Mouse (Mus musculus): ENCODE measurements around the gene Klrb1b.
"Not testable (repeated sequence)": the region's sequence is repeated elsewhere in the genome, so short reads cannot be mapped to it uniquely, and the experiment has no call there.

Klrb1b gene

GRCm38 (mm10) chr6:128800696-128801095, 25.4 kb downstream of the Klrb1b start:
- ATAC-seq (ENCODE audit: low TSS enrichment) = not testable (repeated sequence)

DNA sequence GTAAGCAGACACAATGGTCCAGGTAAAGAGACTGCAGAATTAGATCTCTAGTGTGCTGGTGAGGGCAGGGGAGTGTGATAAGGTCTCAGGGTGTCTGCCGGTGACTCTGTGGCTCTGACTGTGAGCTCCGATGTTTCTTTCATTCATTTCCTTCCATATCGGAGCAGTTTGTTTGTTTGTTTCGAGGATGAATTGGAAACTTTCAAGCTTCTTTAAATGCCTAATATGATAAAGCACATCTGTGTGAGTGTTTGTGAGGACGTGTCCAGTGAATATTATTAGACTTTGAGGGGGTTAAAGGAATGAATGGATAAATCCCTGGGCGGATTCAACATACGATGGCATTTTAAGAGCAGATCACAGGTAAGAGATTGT, 26.2 kb downstream of the Klrb1b start:
- ATAC-seq (ENCODE audit: low TSS enrichment) = no peak

DNA sequence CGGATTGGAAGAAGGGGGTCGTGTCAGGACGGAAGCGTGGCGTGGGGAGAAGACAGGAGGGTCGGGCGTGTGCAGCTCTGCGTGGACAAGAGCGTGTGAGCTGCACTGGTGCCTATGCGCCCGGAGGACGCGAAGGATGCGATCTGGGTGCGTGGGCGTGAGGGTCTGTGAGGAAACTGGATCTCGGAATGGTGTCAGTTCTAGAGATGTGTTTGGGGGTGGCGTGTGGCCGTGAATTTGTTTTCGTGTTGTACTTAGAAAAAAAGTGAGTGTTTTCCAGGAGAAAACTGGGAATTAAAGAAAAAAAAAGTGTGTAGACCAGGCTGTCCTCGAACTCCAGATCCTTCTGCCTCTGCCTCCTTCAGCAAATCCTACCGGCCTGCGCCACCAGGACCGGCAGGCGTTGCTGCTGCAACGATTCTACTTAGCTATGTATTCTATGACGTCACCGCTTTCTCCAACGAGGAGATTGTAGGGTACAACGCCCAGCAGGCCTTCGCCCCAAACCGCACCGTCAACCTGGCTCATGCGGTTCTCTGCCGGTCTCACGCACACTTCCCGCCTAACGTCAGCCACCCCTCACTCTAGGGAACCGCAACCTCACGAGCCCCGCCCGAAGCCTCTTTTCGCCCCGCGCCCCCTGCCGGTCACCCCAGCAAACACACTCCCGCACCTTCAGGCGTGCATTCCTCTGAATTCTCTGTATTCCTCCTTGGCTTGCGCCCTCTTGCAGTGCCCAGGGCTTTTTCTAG, 26.8 kb downstream of the Klrb1b start:
- ATAC-seq (ENCODE audit: low TSS enrichment) = peak; percentile 55

DNA sequence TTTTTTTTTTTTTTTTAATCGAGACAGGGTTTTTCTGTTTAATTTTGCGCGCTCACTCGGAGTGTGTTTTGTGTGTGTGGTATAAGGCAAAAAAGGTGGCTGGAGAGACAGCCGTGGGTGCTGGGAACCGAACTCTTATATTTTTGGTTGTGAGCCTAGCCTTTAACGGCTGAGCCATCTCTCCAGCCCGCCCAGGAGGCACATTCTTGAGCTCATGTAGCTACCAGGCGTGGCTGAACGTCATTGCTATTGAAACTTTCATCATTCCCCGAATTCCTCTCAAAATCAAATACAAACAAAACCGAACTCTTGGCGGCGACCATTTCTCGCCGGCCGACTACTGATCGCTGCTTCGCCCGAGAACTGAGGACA, 27.4 kb downstream of the Klrb1b start:
- ATAC-seq (ENCODE audit: low TSS enrichment) = peak; percentile 14

DNA sequence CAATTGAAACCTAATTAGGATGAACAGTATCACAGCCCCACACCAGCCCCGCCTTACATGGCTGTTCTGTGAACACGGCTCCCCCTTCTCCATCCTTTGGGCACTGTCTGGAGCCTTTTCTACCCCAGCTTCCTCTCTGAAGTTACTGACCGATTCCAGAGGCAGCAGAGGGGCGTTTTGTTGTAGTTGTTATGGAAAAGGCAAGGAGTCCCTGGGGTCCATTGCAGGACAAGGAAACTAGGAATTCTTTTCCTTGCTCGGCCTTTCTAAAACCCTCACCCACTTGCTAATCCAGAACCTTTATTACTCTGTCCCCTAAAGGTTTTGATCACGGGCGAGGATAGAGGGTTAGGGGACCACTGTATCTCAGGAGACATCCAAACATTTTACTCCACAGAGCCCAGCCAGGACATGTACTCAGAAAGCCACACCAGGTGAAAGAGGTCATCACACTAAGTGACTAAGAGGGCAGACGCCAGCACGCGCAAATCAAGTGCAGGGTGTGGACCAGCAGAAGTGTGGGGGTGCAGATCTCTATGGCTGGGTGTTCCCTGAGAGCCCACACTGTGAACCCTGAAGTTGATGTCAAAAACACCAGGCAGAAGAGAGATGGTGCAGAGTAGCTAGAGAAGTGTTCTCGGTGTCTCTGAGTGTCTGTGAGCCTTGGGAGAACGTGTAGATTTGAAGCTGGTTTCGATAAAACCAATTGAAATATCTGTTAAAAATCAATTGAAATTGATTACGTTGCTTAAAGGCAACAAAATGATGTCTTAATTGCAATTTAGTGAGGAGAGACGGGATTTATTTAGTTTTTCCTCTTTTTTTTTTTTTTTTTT, 28.0 kb downstream of the Klrb1b start:
- ATAC-seq (ENCODE audit: low TSS enrichment) = no peak

DNA sequence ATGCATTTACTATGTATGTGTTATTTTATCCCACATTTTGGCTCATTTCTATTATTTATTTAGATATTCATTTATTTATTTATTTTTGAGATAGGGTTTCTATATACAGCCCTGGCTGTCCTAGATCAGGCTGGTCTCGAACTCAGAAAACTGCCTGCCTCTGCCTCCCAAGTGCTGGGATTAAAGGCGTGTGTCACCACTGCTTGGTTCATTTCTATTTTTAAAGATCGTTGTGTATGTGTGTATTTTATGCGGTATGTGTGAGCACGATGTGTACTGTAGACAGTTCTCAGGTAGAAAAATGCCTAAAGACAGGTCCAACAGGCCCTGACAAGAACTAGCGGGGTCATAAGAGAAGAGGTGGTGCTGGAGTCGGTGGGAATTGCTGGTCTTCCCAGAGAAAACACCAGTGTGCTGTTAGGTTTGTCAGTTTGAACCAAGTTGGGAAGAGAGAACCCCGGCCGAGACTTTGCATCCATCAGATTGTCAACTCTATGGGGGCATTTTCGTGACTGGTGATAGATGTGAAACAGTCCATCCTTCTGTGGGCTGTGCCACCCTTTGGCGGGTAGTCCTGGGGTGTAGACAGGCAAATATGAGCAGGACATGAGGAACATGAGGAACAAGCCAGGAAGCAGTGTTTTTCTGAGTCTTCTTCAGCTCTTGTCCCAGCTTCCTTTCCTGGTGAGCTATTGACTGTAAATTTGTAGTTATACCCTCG, 28.8 kb downstream of the Klrb1b start:
- no peak for ATAC-seq (ENCODE audit: low TSS enrichment)

DNA sequence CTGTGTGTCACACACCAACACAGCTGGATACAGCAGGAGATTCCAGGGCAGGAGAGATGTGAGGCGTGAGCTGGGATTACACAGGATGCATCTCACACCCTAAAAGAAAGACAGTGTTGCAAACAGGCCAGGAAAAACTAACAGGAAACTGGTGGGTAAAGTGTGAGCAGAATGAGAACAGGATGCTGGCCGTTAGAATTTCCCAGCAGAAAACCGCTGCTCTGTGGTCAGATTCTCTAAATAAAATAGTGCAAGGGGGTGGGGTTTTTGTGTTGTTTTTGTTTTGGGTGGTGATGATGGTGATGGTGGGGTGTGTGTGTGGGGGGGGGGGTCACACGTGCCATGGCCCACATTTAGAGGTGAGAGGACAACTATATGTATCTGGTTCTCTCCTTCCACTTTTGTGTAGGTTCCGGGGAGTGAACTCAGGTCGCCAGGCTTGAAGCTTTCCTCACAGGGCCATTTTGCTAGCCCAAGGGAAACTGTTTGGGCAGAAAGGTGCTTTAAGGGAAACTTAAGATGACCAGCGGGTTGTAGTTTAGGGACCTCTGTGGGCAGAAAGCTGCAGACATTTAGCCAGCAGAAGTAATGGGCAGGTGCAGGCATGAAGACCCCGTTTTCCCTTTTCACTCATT, 29.7 kb downstream of the Klrb1b start:
- ATAC-seq (ENCODE audit: low TSS enrichment) = no peak

- ATAC-seq (ENCODE audit: low TSS enrichment) = no peak
These were observed 32.4 kb downstream of the Klrb1b start for GRCm38 (mm10) chr6:128793734-128794133.

- ATAC-seq (ENCODE audit: low TSS enrichment) = not testable (repeated sequence)
These were observed 35.6 kb downstream of the Klrb1b start for GRCm38 (mm10) chr6:128790491-128790994.

DNA sequence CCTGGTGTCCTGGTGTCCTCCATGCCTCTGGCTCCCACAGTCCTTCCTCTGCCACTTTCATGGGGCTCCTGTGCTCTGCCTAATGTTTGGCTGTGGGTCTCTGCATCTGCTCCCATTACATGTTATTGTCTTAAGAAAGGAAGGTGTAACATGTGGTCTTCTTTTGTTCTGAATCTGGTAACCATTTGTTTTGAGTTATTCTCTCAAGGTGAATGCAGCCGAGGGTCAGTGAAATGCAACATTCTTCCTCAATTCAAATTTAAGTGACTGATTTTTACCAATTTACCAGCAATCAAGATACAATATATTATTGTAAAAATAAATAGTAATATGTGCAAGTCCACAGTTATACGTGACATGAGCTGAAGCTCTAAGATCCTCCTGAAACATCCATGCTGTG, 37.0 kb downstream of the Klrb1b start, which contains the start of gene Klrb1c:
TSS of gene Klrb1c (minus strand) at position 101 of the 400 bp plus-strand sequence.
- no peak for ATAC-seq (ENCODE audit: low TSS enrichment)

DNA sequence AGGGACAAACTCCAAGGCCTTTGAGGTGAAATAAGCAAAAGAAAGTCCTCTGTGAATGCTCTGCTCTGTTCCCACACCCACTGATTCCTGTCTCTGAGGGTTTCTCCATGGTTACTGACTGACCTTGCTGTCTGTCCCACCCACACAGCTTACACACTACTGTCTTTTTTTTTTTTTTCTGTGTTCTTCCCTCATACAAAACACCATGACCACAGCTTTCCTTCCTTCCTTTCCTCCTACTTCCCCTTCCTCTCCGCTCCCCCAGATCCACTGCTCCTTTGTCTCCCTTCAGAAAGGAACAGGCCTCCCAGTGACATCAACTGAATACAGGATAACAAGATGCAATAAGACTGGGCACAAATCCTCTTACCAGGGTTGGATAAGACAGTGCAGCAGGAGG, 37.6 kb downstream of the Klrb1b start:
- ATAC-seq (ENCODE audit: low TSS enrichment) = no peak

GRCm38 (mm10) chr6:128786396-128786795, 39.7 kb downstream of the Klrb1b start:
- not testable (repeated sequence) for ATAC-seq (ENCODE audit: low TSS enrichment)

- peak; percentile 51 for ATAC-seq (ENCODE audit: low TSS enrichment)
These were observed 56.5 kb downstream of the Klrb1b start for GRCm38 (mm10) chr6:128769481-128770253.

DNA sequence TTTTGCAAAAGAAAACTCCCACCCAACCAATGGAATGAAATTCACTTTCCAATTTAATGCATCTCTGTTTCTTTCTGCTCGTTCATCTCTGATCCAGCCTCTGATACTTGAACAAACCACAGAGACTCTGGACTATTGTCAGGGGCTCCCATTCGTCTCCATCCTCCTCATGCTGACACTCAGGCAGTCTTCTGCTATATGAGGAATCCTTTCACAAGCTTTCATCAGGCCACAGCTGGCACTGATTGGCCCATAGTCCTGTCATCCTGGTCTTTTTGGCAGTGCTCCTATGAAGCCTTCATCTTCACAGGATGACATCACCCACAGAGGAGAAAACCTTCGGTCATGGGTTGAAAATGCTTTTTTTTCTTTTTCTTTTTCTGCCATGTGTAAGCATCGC, 58.1 kb downstream of the Klrb1b start:
- ATAC-seq (ENCODE audit: low TSS enrichment) = no peak

DNA sequence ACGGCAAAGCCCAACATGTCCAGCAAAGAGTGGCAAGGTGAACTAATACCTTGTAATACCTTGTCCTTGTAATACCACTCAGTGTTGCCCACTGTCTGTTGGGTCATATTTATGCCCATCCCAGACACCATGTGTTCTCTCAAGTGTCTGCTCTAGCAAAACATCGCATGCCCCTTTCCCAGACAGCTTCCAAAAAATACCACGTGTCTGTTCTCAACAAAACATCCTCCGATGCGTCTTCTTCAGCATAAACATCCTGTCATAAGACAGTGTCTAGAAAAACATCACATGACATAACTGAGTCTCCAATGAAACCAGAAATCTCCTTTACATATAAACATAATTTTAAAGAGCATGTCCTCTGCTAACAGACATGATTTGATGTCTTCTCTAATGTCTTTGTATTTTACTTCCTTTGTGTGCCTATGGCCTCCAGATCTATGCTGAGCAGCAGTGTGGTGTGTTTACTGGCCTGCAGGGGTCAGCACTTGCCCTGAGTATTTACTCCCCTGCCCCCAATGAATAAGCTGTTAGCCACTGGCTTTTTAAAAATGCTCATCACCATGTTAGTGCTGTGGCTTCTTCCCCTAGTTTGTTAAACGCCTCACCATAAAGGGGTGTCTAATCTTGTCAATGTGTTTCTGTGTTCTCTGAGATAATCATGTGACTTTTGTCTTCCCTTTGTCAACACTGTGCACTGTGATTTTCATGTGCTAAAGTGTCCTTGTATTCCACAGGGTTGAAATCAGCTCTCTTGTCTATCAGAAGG, 59.5 kb downstream of the Klrb1b start:
- peak; percentile 22; the same call in 1 of the 2 replicates for ATAC-seq (ENCODE audit: low TSS enrichment)

- no peak for ATAC-seq (ENCODE audit: low TSS enrichment)
These were observed 60.9 kb downstream of the Klrb1b start for GRCm38 (mm10) chr6:128765211-128765610.

- no peak for ATAC-seq (ENCODE audit: low TSS enrichment)
These were observed 61.5 kb downstream of the Klrb1b start for GRCm38 (mm10) chr6:128764598-128764997.

DNA sequence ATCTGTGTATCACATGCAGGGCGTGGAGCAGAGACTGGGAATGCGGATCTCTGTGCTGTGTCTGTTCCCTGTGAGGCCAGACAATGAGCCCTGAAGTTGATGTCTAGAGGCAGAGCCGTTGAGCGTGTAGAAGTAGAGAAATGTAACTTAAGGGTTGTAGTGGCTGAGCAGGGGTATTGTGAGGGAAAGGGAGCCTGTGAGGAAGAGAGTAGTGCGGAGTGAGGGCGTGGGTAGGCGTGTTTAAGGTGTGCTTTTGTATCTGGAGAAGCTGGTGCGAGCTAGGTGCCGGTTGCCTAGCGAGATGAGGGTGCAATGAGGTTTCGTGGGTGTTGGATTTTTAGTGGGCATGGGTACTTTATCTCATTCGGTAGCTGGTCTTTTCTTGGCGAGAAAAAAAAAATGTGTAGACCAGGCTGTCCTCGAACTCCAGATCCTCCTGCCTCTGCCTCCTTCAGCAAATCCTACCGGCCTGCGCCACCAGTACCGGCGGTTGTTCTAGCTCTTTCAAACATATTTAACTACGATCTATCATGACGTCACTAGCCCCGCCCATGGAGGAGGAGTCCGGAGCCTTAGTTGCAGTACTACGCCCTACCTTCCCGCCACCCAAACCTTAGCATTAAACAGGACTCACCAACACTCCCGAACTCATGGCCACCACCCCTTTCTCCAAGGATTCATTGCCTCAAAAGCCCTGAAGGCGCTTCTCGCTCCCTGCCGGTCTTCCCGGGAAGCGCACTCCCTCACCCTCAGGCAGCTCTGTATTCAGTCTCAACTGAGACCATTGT, 62.2 kb downstream of the Klrb1b start:
- peak; percentile 86 for ATAC-seq (ENCODE audit: low TSS enrichment)
